Mouse (Mus musculus) liver, embryonic 16.5 days (tissue): ENCODE measurements around the gene Ptbp1. TPM values are rescaled to one million over a fixed set of nuclear protein-coding genes. Genes with fewer than 3 reads are reported as not detected.

Experiments
- ATAC-seq: fragments of 200-750 bp; cut with Nextera tagmentation; 2 replicates; pipeline ENCODE4 v1.8.0; 2017; ENCODE audit warnings: low read depth, mild to moderate bottlenecking, moderate number of reproducible peaks, moderate library complexity
- H3K27ac ChIP-seq: fragments of 300-500 bp; sonication (generic); 2 replicates; pipeline ENCODE4 v1.5.1; 2014; ENCODE audit warnings: mild to moderate bottlenecking, low read length
- H3K27me3 ChIP-seq: fragments of 300-500 bp; sonication (generic); 2 replicates; pipeline ENCODE4 v1.6.1; 2014; ENCODE audit warnings: low read depth, low read length, mixed read lengths; ENCODE audit not compliant: control insufficient read depth, insufficient read depth
- H3K36me3 ChIP-seq: fragments of 300-500 bp; sonication (generic); 2 replicates; pipeline ENCODE4 v1.6.1; 2014; ENCODE audit warnings: mild to moderate bottlenecking; ENCODE audit not compliant: control insufficient read depth, insufficient read depth
- H3K4me1 ChIP-seq: fragments of 300-500 bp; sonication (generic); 2 replicates; pipeline ENCODE4 v1.6.1; 2014; ENCODE audit warnings: low read depth, low read length, mixed read lengths; ENCODE audit not compliant: control insufficient read depth
- H3K4me2 ChIP-seq: fragments of 300-500 bp; sonication (generic); 2 replicates; pipeline ENCODE4 v1.6.1; 2014; ENCODE audit warnings: low read depth, low read length, mixed read lengths
- H3K4me3 ChIP-seq: fragments of 300-500 bp; sonication (generic); 2 replicates; pipeline ENCODE4 v1.5.1; 2014; ENCODE audit warnings: low read depth, mild to moderate bottlenecking, low read length
- H3K9ac ChIP-seq: fragments of 300-500 bp; sonication (generic); 2 replicates; pipeline ENCODE4 v1.6.1; 2014; ENCODE audit warnings: low read depth, low read length
- H3K9me3 ChIP-seq: fragments of 300-500 bp; sonication (generic); replicated peaks from 2 replicates; pipeline ENCODE4 v1.6.1; 2016; ENCODE audit warnings: low read length; ENCODE audit not compliant: control insufficient read depth
- WGBS: fragments of 180-500 bp; shearing (Covaris S2); extraction: QIAGEN DNeasy Blood & Tissue Kit; methylation state at CpG from one replicate; pipeline ENCODE4 v1.1.7; 2014; ENCODE audit not compliant: insufficient replicate concordance; 5-methylcytosine and 5-hydroxymethylcytosine counted together
- polyA plus RNA-seq: library from polyadenylated mRNA; unstranded; fragments of >200 nt; fragmentation: Nextera tagmentation; extraction: Ambion mirVana; gene quantifications from 2 replicates; pipeline ENCODE4 v1.2.1, GENCODE M21; 2015

Gene Ptbp1
- polyA plus RNA-seq, 1 experiment from 2014 or later: 124 TPM

DNA sequence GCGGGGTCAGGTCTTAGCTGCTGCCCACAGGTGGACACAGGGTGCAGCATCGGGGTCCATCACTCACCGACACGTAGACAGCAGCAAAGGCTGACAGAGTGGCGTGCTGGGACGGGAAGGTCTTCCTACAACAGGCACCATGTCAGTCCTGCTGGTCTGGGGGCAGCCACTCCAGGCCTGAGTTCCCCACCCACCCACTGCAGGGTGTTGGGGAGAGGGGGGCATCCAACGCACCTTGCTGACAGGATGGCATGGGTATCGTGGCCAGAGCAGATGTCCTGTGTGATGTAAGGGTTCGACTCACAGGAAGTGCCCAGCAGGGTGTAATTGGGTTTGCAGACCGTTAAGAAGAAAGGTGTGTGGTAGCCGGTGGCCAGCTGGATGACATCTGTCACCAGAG, 12.4 kb downstream of the Ptbp1 start:
- H3K36me3 ChIP-seq: peaks cover 16% of the 10 kb centered on the region
- H3K4me3 ChIP-seq: no peak overlapping the region
- no peaks in the 10 kb centered on the region; the same call in none of the 2 replicates for H3K4me1 ChIP-seq
- H3K9me3 ChIP-seq: no peaks in the 10 kb centered on the region
- no peak for ATAC-seq
- WGBS: 72% methylated on average over 11 of the region's 11 CpGs
- no peak overlapping the region for H3K27ac ChIP-seq
- H3K27me3 ChIP-seq: no peaks in the 10 kb centered on the region
- no peak overlapping the region for H3K9ac ChIP-seq
- no peak overlapping the region for H3K4me2 ChIP-seq

- no peak overlapping the region for H3K27ac ChIP-seq
- ATAC-seq: no peak
- WGBS: 71% methylated on average over 8 of the region's 8 CpGs
These were observed 17.6 kb downstream of the Ptbp1 start for GRCm38 (mm10) chr10:79871845-79872244.

GRCm38 (mm10) chr10:79872862-79873261, 18.6 kb downstream of the Ptbp1 start:
- no peak overlapping the region for H3K9ac ChIP-seq
- WGBS: 46% methylated on average over 3 of the region's 3 CpGs
- peaks cover 13% of the 10 kb centered on the region for H3K4me1 ChIP-seq
- H3K9me3 ChIP-seq: no peaks in the 10 kb centered on the region
- no peaks in the 10 kb centered on the region for H3K36me3 ChIP-seq
- H3K27me3 ChIP-seq: peaks cover 23% of the 10 kb centered on the region
- no peak for ATAC-seq
- no peak overlapping the region for H3K4me3 ChIP-seq
- no peak overlapping the region for H3K4me2 ChIP-seq
- H3K27ac ChIP-seq: no peak overlapping the region

More at GRCm38 (mm10) chr10:79871845-79872244, 17.6 kb downstream of the Ptbp1 start:
- Histone ChIP-seq H3K27me3 (peaks cover 23% of the 10 kb centered on the region), H3K36me3 (no peaks in the 10 kb centered on the region), H3K4me1 (peaks cover 4% of the 10 kb centered on the region), H3K9me3 (no peaks in the 10 kb centered on the region), H3K4me3 (no peak overlapping the region), H3K4me2 (no peak overlapping the region), H3K9ac (no peak overlapping the region)

DNA sequence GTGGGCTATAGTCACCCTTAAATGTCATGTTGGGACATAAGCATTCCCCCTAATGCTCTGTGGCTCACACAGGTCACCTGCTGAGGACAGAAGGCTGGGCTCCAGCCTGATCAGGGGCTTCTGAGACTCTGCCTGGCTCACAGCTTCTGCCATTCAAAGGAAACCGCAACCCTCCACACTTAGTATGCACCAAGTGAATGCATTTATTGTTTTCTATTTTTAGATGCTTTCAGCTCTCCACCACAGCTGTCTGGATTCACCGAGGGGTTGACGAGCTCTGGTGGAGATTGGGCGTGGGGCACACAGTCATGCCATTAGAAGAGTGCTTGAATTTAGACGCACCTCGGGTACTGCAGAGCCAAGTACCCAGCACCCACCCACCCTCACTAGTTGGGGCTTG, 19.1 kb downstream of the Ptbp1 start:
- no peaks in the 10 kb centered on the region for H3K36me3 ChIP-seq
- no peak overlapping the region for H3K4me2 ChIP-seq
- H3K4me1 ChIP-seq: peaks cover 16% of the 10 kb centered on the region
- H3K9ac ChIP-seq: no peak overlapping the region
- H3K27me3 ChIP-seq: peaks cover 23% of the 10 kb centered on the region
- H3K4me3 ChIP-seq: no peak overlapping the region; the same call in 1 of the 2 replicates
- no peak overlapping the region for H3K27ac ChIP-seq
- WGBS: 14% methylated on average over 6 of the region's 6 CpGs
- no peaks in the 10 kb centered on the region for H3K9me3 ChIP-seq
- ATAC-seq: no peak

GRCm38 (mm10) chr10:79873715-79874289, 19.6 kb downstream of the Ptbp1 start:
- peak overlapping the region; percentile 47 for H3K9ac ChIP-seq
- no peaks in the 10 kb centered on the region for H3K36me3 ChIP-seq
- H3K27ac ChIP-seq: no peak overlapping the region
- H3K4me1 ChIP-seq: peaks cover 18% of the 10 kb centered on the region
- 2% methylated on average over 26 of the region's 26 CpGs for WGBS
- H3K4me2 ChIP-seq: peak overlapping the region; percentile 75
- no peak for ATAC-seq
- peaks cover 23% of the 10 kb centered on the region for H3K27me3 ChIP-seq
- peak overlapping the region; percentile 60 for H3K4me3 ChIP-seq
- H3K9me3 ChIP-seq: no peaks in the 10 kb centered on the region

DNA sequence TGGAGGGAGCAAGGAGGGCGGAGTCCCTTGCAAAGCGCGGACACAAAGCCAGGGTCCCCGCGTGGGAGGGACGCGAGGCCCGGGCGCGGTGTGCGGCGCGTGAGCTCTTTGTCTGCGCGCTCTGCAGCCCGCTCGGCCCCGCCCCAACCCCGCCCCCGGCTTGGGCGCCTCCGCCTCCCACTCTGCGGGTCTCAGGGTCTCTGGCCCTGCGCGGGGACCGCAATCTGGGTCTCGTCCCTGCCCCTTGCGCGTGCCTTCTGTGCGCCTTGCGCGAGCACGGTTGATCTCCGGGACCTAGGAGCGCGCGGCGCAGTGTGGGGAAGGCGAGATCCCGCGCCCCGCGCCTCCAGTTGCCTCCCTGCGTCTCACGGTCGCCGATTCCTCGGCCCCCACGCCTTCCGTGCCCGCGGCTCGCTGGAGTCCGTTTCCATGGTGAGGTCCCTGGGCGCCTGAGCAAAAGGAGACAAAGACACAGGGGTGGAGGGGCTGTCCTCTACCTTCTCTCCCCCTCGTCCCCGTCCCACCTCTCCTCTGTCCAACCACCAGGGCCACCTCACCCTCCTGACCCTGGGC, 20.1 kb downstream of the Ptbp1 start, which contains the start of the genes Prtn3 and Plppr3:
Prtn3 (plus strand) TSS at position 187 of the 573 bp plus-strand sequence.
Plppr3 (minus strand) TSS at position 345 of the 573 bp plus-strand sequence.
- Histone ChIP-seq H3K4me1 (peaks cover 21% of the 10 kb centered on the region), H3K27ac (no peak within 1 kb of the TSS), H3K27me3 (peaks cover 23% of the 10 kb centered on the region), H3K9ac (peak within 1 kb of the TSS; percentile 47), H3K4me3 (peak within 1 kb of the TSS; percentile 60), H3K9me3 (no peaks in the 10 kb centered on the region), H3K4me2 (peak within 1 kb of the TSS; percentile 75), H3K36me3 (no peaks in the 10 kb centered on the region)
- 1% methylated on average over 53 of the region's 57 CpGs for WGBS
- ATAC-seq: no peak

DNA sequence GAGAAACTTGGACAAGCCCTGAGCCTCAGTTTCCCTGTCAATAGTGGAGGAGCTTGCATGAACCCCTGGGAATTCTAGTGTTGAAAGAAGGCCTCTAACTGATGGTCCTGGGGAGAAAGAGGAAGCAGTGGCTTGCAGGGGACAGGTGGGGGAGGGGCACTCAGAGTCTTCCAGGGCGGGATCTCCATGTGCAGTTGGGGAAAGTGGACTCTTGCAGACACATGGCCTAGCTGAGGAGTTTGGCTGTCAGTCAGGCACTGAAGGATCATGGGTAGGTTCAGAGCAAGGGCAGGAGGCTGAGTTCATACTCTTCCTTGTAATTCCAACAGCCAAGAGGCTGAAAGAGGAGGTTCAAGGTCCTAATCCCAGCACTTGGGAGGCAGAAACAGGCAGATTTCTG, 22.9 kb downstream of the Ptbp1 start:
- no peak for ATAC-seq
- Histone ChIP-seq H3K9me3 (no peaks in the 10 kb centered on the region), H3K9ac (no peak overlapping the region), H3K4me1 (peaks cover 44% of the 10 kb centered on the region), H3K4me3 (no peak overlapping the region), H3K27ac (peak overlapping the region; percentile 49; the same call in 1 of the 2 replicates), H3K4me2 (peak overlapping the region; percentile 42; the same call in 1 of the 2 replicates), H3K36me3 (no peaks in the 10 kb centered on the region), H3K27me3 (peaks cover 23% of the 10 kb centered on the region)
- WGBS: 11% methylated on average over 1 of the region's 1 CpGs

DNA sequence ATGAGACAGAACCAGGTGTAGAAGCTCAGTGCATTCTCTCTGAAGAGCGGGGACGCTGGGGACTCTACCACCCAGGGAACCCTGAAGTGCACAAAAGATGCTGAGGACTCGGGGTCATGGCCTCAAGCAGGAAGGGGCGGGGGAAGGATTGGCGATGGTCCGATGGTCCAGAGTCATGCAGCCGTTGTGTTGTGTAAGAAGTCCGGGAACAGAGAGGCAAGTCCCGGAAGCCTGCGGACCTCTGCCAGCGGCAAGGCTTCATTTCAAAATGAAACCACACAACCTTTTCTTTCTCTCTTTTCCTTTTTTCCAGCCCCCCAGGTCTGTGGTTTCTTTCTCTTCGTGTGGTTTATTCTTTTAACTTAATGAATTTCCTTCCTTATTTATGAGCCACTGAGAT, 23.5 kb downstream of the Ptbp1 start:
- Histone ChIP-seq H3K9me3 (no peaks in the 10 kb centered on the region), H3K9ac (no peak overlapping the region), H3K27ac (peak overlapping the region; percentile 49), H3K36me3 (no peaks in the 10 kb centered on the region), H3K27me3 (peaks cover 28% of the 10 kb centered on the region), H3K4me2 (peak overlapping the region; percentile 42), H3K4me3 (0 out of 2 replicates have a peak overlapping the region, but pooled peaks have one; percentile 4), H3K4me1 (peaks cover 46% of the 10 kb centered on the region)
- peak; percentile 27 for ATAC-seq
- 10% methylated on average over 12 of the region's 12 CpGs for WGBS

- no peak overlapping the region for H3K9ac ChIP-seq
- peaks cover 44% of the 10 kb centered on the region for H3K4me1 ChIP-seq
- 17% methylated on average over 3 of the region's 3 CpGs for WGBS
- no peaks in the 10 kb centered on the region for H3K36me3 ChIP-seq
- H3K27ac ChIP-seq: no peak overlapping the region
- peak overlapping the region; percentile 35; the same call in 1 of the 2 replicates for H3K4me2 ChIP-seq
- no peaks in the 10 kb centered on the region for H3K9me3 ChIP-seq
- peaks cover 12% of the 10 kb centered on the region for H3K27me3 ChIP-seq
- H3K4me3 ChIP-seq: 0 out of 2 replicates have a peak overlapping the region, but pooled peaks have one; percentile 0
- peak; percentile 53 for ATAC-seq
These were observed 25.3 kb downstream of the Ptbp1 start for GRCm38 (mm10) chr10:79879527-79879926.
